11 mouse cellular contexts compared by ENCODE assay signal in the genomic region with DNA sequence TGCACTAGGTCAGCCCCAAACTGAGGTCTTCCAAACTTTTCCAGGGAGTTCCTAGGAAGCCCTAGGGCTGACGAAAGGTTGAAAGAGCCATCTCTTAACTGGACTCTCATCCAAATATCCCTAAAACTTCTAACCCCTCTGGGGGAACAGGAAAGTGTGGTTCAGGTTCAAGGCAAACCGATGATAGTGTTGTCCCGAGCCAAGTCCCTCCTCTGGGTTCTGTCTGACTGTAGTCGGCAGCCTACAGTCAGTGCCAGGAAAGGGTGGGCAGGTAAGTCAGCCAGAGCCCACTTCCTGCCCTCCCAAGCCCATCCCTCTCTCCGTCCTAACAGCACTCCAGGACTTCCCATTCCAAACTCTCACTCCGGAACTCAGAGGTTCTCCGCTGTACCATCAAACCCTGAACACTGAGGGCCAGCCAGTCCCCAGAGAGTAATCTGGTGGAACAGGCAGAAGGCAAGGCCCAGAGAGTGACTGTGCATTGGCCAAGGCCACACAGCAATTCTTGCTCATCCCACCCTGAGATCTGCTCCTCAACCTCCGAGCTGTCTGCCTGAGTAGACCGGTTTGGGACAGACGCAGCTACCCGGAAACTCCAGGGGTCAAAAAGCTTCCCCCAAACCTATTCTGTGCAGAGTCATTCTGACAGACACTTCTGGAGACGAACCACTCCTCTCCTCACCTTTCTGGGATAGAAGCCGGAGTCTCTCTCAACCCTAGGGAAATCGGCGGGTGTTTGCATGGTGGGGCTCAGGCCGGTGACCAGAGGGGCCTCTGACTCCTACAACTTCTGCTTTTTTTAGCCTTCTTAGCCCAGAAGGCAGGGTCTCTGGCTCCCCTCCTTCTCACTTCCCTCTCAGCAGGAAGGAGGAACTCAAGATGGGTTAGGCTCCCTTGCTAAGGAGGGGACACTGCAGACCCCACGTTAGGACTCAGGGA. TPM values are rescaled to one million over a fixed set of nuclear protein-coding genes. Genes with fewer than 3 reads are reported as not detected.
DNase-seq lines count a peak whose midpoint lies in the region; ATAC-seq and TF ChIP-seq lines count a peak whose summit lies in the region.
"Had no signal": no experiment of that assay in that cellular context is flagged by ENCODE, and none has a peak within 500 bp of the region (broad histone marks: within the 10 kb centered on the region; RNA-seq: fewer than 3 reads in every experiment).

No protein-coding gene starts in this region.

- H3K9ac ChIP-seq in heart, embryonic 15.5 days: no peak overlapping the region
- H3K9ac ChIP-seq in ES-E14 (ENCODE audit: insufficient read depth, low read depth, low read length, poor library complexity, severe bottlenecking): no peak overlapping the region; the same call in 1 of the 2 replicates
- H3K9ac ChIP-seq in kidney, embryonic 15.5 days: no peak overlapping the region
- H3K9ac ChIP-seq: embryonic facial prominence, embryonic 12.5 days had no signal

- H3K36me3 ChIP-seq in heart, embryonic 15.5 days: no peaks in the 10 kb centered on the region
- peaks cover 44% of the 10 kb centered on the region for H3K36me3 ChIP-seq in ES-E14 (ENCODE audit: control insufficient read depth, insufficient read depth, low read length, poor library complexity, severe bottlenecking)
- peaks cover 19% of the 10 kb centered on the region for H3K36me3 ChIP-seq in erythroblast, embryonic 14.5 days (ENCODE audit: control insufficient read depth)
- peaks cover 24% of the 10 kb centered on the region for H3K36me3 ChIP-seq in kidney, embryonic 15.5 days

- no peak for ATAC-seq in heart, embryonic 15.5 days (replicated peaks; ENCODE audit: insufficient number of reproducible peaks, insufficient read depth, low FRiP score, low read depth)
- ATAC-seq in monocyte, adult 5-6 weeks (replicated peaks; ENCODE audit: insufficient number of reproducible peaks, low FRiP score, low TSS enrichment, poor library complexity, severe bottlenecking): peak; percentile 15; the same call in 1 of the 2 replicates
- no peak for ATAC-seq in kidney, embryonic 15.5 days (replicated peaks; ENCODE audit: low FRiP score)
- ATAC-seq: Patski had no signal

- H3K4me1 ChIP-seq in heart, embryonic 15.5 days (replicated peaks): peaks cover 34% of the 10 kb centered on the region
- peaks cover 10 to 31% of the 10 kb centered on the region in 2 experiments for H3K4me1 ChIP-seq in ES-E14 (ENCODE audit: control insufficient read depth in 2 of 2, insufficient read depth in 2 of 2, low read length in 2 of 2, poor library complexity in 1 of 2)
- H3K4me1 ChIP-seq in erythroblast, embryonic 14.5 days (ENCODE audit: control insufficient read depth): peaks cover 70% of the 10 kb centered on the region
- peaks cover 13% of the 10 kb centered on the region for H3K4me1 ChIP-seq in kidney, embryonic 15.5 days

- no peak for DNase-seq in heart, adult 9 months (ENCODE audit: low spot score in 2 of 2)
- no peak for DNase-seq in ES-E14 (ENCODE audit: low read depth, low spot score)
- DNase-seq in kidney, postnatal 10 days: no peak
- DNase-seq: kidney, adult 11 months had no signal

- WGBS in heart, embryonic 15.5 days: 65% methylated on average over 17 of the region's 17 CpGs
- WGBS in kidney, embryonic 15.5 days: 75% methylated on average over 17 of the region's 17 CpGs

- H3K9me3 ChIP-seq in heart, embryonic 15.5 days (replicated peaks): no peaks in the 10 kb centered on the region
- H3K9me3 ChIP-seq in ES-E14 (ENCODE audit: control insufficient read depth, insufficient read depth, low read depth, low read length): no peaks in the 10 kb centered on the region
- H3K9me3 ChIP-seq in erythroblast, embryonic 14.5 days (ENCODE audit: control insufficient read depth, low read length): no peaks in the 10 kb centered on the region
- no peaks in the 10 kb centered on the region for H3K9me3 ChIP-seq in kidney, embryonic 15.5 days (replicated peaks)
- H3K9me3 ChIP-seq: embryonic facial prominence, embryonic 12.5 days; midbrain, embryonic 10.5 days had no signal

- H3K27me3 ChIP-seq in heart, embryonic 15.5 days: no peaks in the 10 kb centered on the region
- peaks cover 25% of the 10 kb centered on the region for H3K27me3 ChIP-seq in erythroblast, embryonic 14.5 days (ENCODE audit: control insufficient read depth)
- H3K27me3 ChIP-seq in kidney, embryonic 15.5 days: no peaks in the 10 kb centered on the region
- H3K27me3 ChIP-seq: embryonic facial prominence, embryonic 12.5 days; Patski had no signal

- H3K4me2 ChIP-seq in heart, embryonic 15.5 days: no peak overlapping the region
- H3K4me2 ChIP-seq in kidney, embryonic 15.5 days: no peak overlapping the region
- H3K4me2 ChIP-seq: embryonic facial prominence, embryonic 12.5 days had no signal

- 0 out of 2 replicates have a peak overlapping the region, but pooled peaks have one; percentile 1 for H3K4me3 ChIP-seq in heart, embryonic 15.5 days
- H3K4me3 ChIP-seq in ES-E14 (ENCODE audit: insufficient read depth in 1 of 2, low read depth in 1 of 2, low read length in 2 of 2, poor library complexity in 1 of 2, severe bottlenecking in 1 of 2): no peak overlapping the region
- peak overlapping the region; percentile 71 for H3K4me3 ChIP-seq in erythroblast, embryonic 14.5 days (replicated peaks)
- no peak overlapping the region for H3K4me3 ChIP-seq in kidney, embryonic 15.5 days (replicated peaks)
- H3K4me3 ChIP-seq: embryonic facial prominence, embryonic 12.5 days; midbrain, embryonic 10.5 days had no signal

- no peak overlapping the region for H3K27ac ChIP-seq in heart, embryonic 15.5 days
- H3K27ac ChIP-seq in ES-E14 (ENCODE audit: insufficient read depth, low read depth, low read length, poor library complexity, severe bottlenecking): 0 out of 2 replicates have a peak overlapping the region, but pooled peaks have one; percentile 17
- no peak overlapping the region for H3K27ac ChIP-seq in kidney, embryonic 15.5 days
- H3K27ac ChIP-seq: embryonic facial prominence, embryonic 12.5 days had no signal

- in situ Hi-C loops in ES-E14 (cut with MboI; ENCODE audit: low sequenced_read_pairs in 2 of 2, unreplicated experiment in 2 of 2): no loop called here

TF ChIP-seq in ES-E14, 5 proteins besides CTCF, POLR2A, EP300 and RAD21:
- TF ChIP-seq MAFK (IDR thresholded peaks at IDR 0.05; ENCODE audit: insufficient read depth, low read depth, low read length): no peak
- TF ChIP-seq HCFC1 (IDR thresholded peaks at IDR 0.05; ENCODE audit: borderline replicate concordance, insufficient read depth, low read length): no peak
- no peak for TF ChIP-seq CHD2 (IDR thresholded peaks at IDR 0.05; ENCODE audit: low read depth, low read length)
- TF ChIP-seq ZC3H11A (IDR thresholded peaks at IDR 0.05; ENCODE audit: borderline replicate concordance, low read depth, low read length): no peak
- no peak for TF ChIP-seq ZNF384 (IDR thresholded peaks at IDR 0.05; ENCODE audit: low read depth, low read length)

RNA-seq across cellular contexts. Expression of a gene that starts 13.4 kb away (rescaled TPM):
- polyA plus RNA-seq in heart, embryonic 15.5 days (2015; fragmentation: Nextera tagmentation; extraction: Ambion mirVana): 12.6 and 20.5 TPM in 2 replicates
- 87.1 and 95.0 TPM in 2 replicates for total RNA-seq in ES-E14 (2012; rRNA removed)
- polyA plus RNA-seq in erythroblast, embryonic 14.5 days (2012): 0.78 and 1.0 TPM in 2 replicates
- total RNA-seq in monocyte, adult 5-6 weeks (2017): 122 to 151 TPM (median 138 TPM) in 3 replicates
- 44.5 and 47.5 TPM in 2 replicates for polyA plus RNA-seq in kidney, embryonic 15.5 days (2015; fragmentation: Nextera tagmentation; extraction: Ambion mirVana)

Comparison
In these comparisons a context has a peak if more than half of its experiments do, and no peak if none do; other contexts are left out.
1. H3K4me3 ChIP-seq: peak in heart, embryonic 15.5 days (single experiment) and erythroblast, embryonic 14.5 days (single experiment); none in ES-E14 (0 of 2) and kidney, embryonic 15.5 days (single experiment).